Mouse (Mus musculus) CH12.LX (cell line): Measurements from ENCODE around the gene Irgc1. TPM values are rescaled to one million over a fixed set of nuclear protein-coding genes. Genes with fewer than 3 reads are reported as not detected.

ENCODE experiments used
- DNase-seq: peaks from one replicate; pipeline ENCODE4 v3.0.0-alpha.2; 2013; ENCODE audit errors: extremely low read depth
- H3K27ac ChIP-seq: 2 replicates; pipeline ENCODE4 v1.5.1; 2012; ENCODE audit warnings: low read depth, mild to moderate bottlenecking, control low read depth, moderate library complexity; ENCODE audit not compliant: insufficient read depth
- H3K27me3 ChIP-seq: replicated peaks from 2 replicates; pipeline ENCODE3; 2012; ENCODE audit warnings: inconsistent platforms
- H3K36me3 ChIP-seq, 2 experiments: replicated peaks in 1 of 2; 2 replicates each; pipeline versions ENCODE3 to v1.6.1; 2012; ENCODE audit warnings: inconsistent platforms in 1 of 2, low read length in 1 of 2, mild to moderate bottlenecking in 1 of 2, mixed read lengths in 1 of 2, moderate library complexity in 1 of 2; ENCODE audit not compliant: control insufficient read depth in 1 of 2, insufficient read depth in 1 of 2
- H3K4me1 ChIP-seq, 2 experiments: 2 replicates each; pipeline ENCODE4 v1.6.1; 2012; ENCODE audit warnings: inconsistent platforms in 1 of 2, moderate library complexity in 1 of 2; ENCODE audit not compliant: insufficient read depth in 2 of 2, control insufficient read depth in 1 of 2
- H3K4me2 ChIP-seq: 2 replicates; pipeline ENCODE4 v1.6.1; 2012; ENCODE audit warnings: low read depth, mild to moderate bottlenecking, control low read depth; ENCODE audit not compliant: poor library complexity, insufficient read depth, severe bottlenecking
- H3K4me3 ChIP-seq, 3 experiments: fragments of 150-350 bp in 1 of 3; sonication (generic) in 1 of 3; replicated peaks in 1 of 3; 2 replicates each; pipeline versions ENCODE3 to v1.5.1; 2011 to 2012; ENCODE audit warnings: low read depth in 2 of 3, low read length in 2 of 3, mild to moderate bottlenecking in 2 of 3, moderate library complexity in 2 of 3, control low read depth in 1 of 3, improper control_type of control experiment in 1 of 3, inconsistent platforms in 1 of 3, mixed read lengths in 1 of 3; ENCODE audit not compliant: poor library complexity in 1 of 3
- H3K79me2 ChIP-seq: replicated peaks from 2 replicates; pipeline ENCODE4 v1.6.1; 2012; ENCODE audit warnings: mild to moderate bottlenecking, moderate library complexity; ENCODE audit not compliant: control insufficient read depth, poor library complexity, insufficient read depth, severe bottlenecking; ENCODE audit errors: extremely low read depth
- H3K9ac ChIP-seq: 2 replicates; pipeline ENCODE4 v1.6.1; 2012; ENCODE audit warnings: low read depth, mild to moderate bottlenecking, control low read depth, moderate library complexity; ENCODE audit not compliant: insufficient read depth
- H3K9me3 ChIP-seq: replicated peaks from 2 replicates; pipeline ENCODE3; 2012; ENCODE audit warnings: low read length, inconsistent platforms, mixed read lengths
- BHLHE40 ChIP-seq: IDR thresholded peaks from 2 replicates; pipeline ENCODE4 v1.6.1; 2011; ENCODE audit warnings: mild to moderate bottlenecking, low read depth, low read length, improper control_type of control experiment
- EP300 ChIP-seq: IDR thresholded peaks from 2 replicates; pipeline ENCODE4 v1.6.1; 2011; ENCODE audit warnings: low read length, improper control_type of control experiment
- JUN ChIP-seq: IDR thresholded peaks from 2 replicates; pipeline ENCODE4 v1.6.1; 2011; ENCODE audit warnings: low read depth, mild to moderate bottlenecking, low read length, improper control_type of control experiment, moderate library complexity; ENCODE audit not compliant: insufficient read depth
- MAX ChIP-seq: IDR thresholded peaks from 2 replicates; pipeline ENCODE4 v1.6.1; 2011; ENCODE audit warnings: low read length, improper control_type of control experiment
- MEF2A ChIP-seq: IDR thresholded peaks from 2 replicates; pipeline ENCODE4 v1.6.1; 2014; ENCODE audit warnings: low read depth, mild to moderate bottlenecking, inconsistent platforms, low read length, improper control_type of control experiment, borderline replicate concordance
- NELFE ChIP-seq: IDR thresholded peaks from 2 replicates; pipeline ENCODE4 v1.6.1; 2011; ENCODE audit warnings: low read depth, low read length, improper control_type of control experiment
- PAX5 ChIP-seq: IDR thresholded peaks from 2 replicates; pipeline ENCODE4 v1.6.1; 2012; ENCODE audit warnings: low read length, inconsistent platforms, mixed read lengths
- POLR2AphosphoS2 ChIP-seq: IDR thresholded peaks from 2 replicates; pipeline ENCODE4 v1.6.1; 2011; ENCODE audit warnings: low read depth, low read length, improper control_type of control experiment
- SIN3A ChIP-seq: IDR thresholded peaks from 2 replicates; pipeline ENCODE4 v1.6.1; 2012; ENCODE audit warnings: low read length, improper control_type of control experiment, inconsistent platforms
- TBP ChIP-seq: conservative IDR thresholded peaks from 2 replicates; pipeline ENCODE4 v1.6.1; 2011; ENCODE audit warnings: low read depth, low read length, improper control_type of control experiment
- TCF12 ChIP-seq: IDR thresholded peaks from 2 replicates; pipeline ENCODE4 v1.6.1; 2014; ENCODE audit warnings: low read depth, mild to moderate bottlenecking, inconsistent platforms, low read length, improper control_type of control experiment
- UBTF ChIP-seq: IDR thresholded peaks from 2 replicates; pipeline ENCODE4 v1.6.1; 2012; ENCODE audit warnings: low read depth, mild to moderate bottlenecking, inconsistent platforms, low read length, improper control_type of control experiment, moderate library complexity
- ZC3H11A ChIP-seq: IDR thresholded peaks from 2 replicates; pipeline ENCODE4 v1.6.1; 2012; ENCODE audit warnings: low read depth, mild to moderate bottlenecking, inconsistent platforms, low read length, improper control_type of control experiment
- dilution Hi-C: fragments of 300-500 bp; cut with MboI; formaldehyde crosslinking; loops from 2 replicates; pipeline ENCODE4 v1.14.3; 2020; ENCODE audit warnings: low sequenced_read_pairs; ENCODE audit not compliant: extremely low pct_unique_long_range_greater_than_20kb, extremely low pct_ligation_motif_present
- in situ Hi-C: fragments of 300-500 bp; cut with MboI; formaldehyde crosslinking; loops from 3 replicates; pipeline ENCODE4 v1.14.3; 2019; ENCODE audit warnings: low sequenced_read_pairs, low pct_ligation_motif_present, low pct_unique_long_range_greater_than_20kb, mixed read lengths
- polyA plus RNA-seq: library from polyadenylated mRNA; unstranded; fragments of >175 nt; gene quantifications from 2 replicates; pipeline ENCODE4 v1.2.1, GENCODE M21; 2012; ENCODE audit warnings: low read depth; ENCODE audit not compliant: insufficient read length
- total RNA-seq, 2 experiments: library from RNA; depleted of rRNA; stranded (reverse); fragments of 300-350 nt in 1 of 2; fragments of >200 nt in 1 of 2; gene quantifications; 2 replicates each; pipeline ENCODE4 v1.2.3; 2012 to 2014

Irgc1 gene
- total and polyA plus RNA-seq, 3 experiments = not detected

GRCm38 (mm10) chr7:24435305-24435704 lies 16.8 kb downstream of the Irgc1 start:
- no peak overlapping the region for H3K4me3 ChIP-seq
- H3K9me3 ChIP-seq = no peaks in the 10 kb centered on the region
- H3K27me3 ChIP-seq = peaks cover 10% of the 10 kb centered on the region
- H3K4me1 ChIP-seq = no peaks in the 10 kb centered on the region
- no peak overlapping the region for H3K4me2 ChIP-seq
- H3K79me2 ChIP-seq = no peaks in the 10 kb centered on the region
- H3K27ac ChIP-seq = no peak overlapping the region
- no peak for DNase-seq
- dilution Hi-C loops = no loop called here
- in situ Hi-C loops = no loop called here
- no peak overlapping the region for H3K9ac ChIP-seq
- TF ChIP-seq JUN (no peak), PAX5 (no peak), BHLHE40 (no peak)
- no peaks in the 10 kb centered on the region for H3K36me3 ChIP-seq

- no peak overlapping the region for H3K27ac ChIP-seq
These were observed 20.4 kb downstream of the Irgc1 start for GRCm38 (mm10) chr7:24431713-24432112.

GRCm38 (mm10) chr7:24430551-24431345 lies 21.3 kb downstream of the Irgc1 start:
- TF ChIP-seq MAX = no peak
- TF ChIP-seq TCF12 = no peak
- no peak for TF ChIP-seq EP300
- no peak for TF ChIP-seq UBTF
- TF ChIP-seq POLR2AphosphoS2 = no peak
- no peaks in the 10 kb centered on the region for H3K27me3 ChIP-seq
- H3K27ac ChIP-seq = no peak overlapping the region
- no peaks in the 10 kb centered on the region for H3K79me2 ChIP-seq
- H3K4me3 ChIP-seq = no peak overlapping the region
- no peak overlapping the region for H3K4me2 ChIP-seq
- H3K4me1 ChIP-seq = no peaks in the 10 kb centered on the region
- DNase-seq = no peak
- in situ Hi-C loops (no loop called here), dilution Hi-C loops (no loop called here)
- H3K36me3 ChIP-seq = no peaks in the 10 kb centered on the region
- H3K9me3 ChIP-seq = no peaks in the 10 kb centered on the region
- no peak overlapping the region for H3K9ac ChIP-seq

More at GRCm38 (mm10) chr7:24431713-24432112, 20.4 kb downstream of the Irgc1 start:
- no peak overlapping the region for H3K4me2 ChIP-seq
- in situ Hi-C loops = no loop called here
- DNase-seq = no peak
- H3K79me2 ChIP-seq = no peaks in the 10 kb centered on the region
- dilution Hi-C loops = no loop called here
- no peaks in the 10 kb centered on the region for H3K36me3 ChIP-seq
- no peaks in the 10 kb centered on the region for H3K9me3 ChIP-seq
- no peaks in the 10 kb centered on the region for H3K4me1 ChIP-seq
- H3K9ac ChIP-seq = no peak overlapping the region
- no peak overlapping the region for H3K4me3 ChIP-seq
- no peak for TF ChIP-seq ZC3H11A
- no peak for TF ChIP-seq POLR2AphosphoS2
- TF ChIP-seq NELFE = no peak
- TF ChIP-seq TBP = no peak
- no peak for TF ChIP-seq JUN
- TF ChIP-seq MEF2A = no peak
- no peak for TF ChIP-seq SIN3A
- no peaks in the 10 kb centered on the region for H3K27me3 ChIP-seq
